Mouse (Mus musculus) ES-E14 (cell line): ENCODE results near the gene Gm47995.

Source experiments
- CHD2 ChIP-seq: IDR thresholded peaks from 2 replicates; pipeline ENCODE4 v1.6.1; 2014; ENCODE audit warnings: mild to moderate bottlenecking, low read depth, low read length, inconsistent platforms
- HCFC1 ChIP-seq: IDR thresholded peaks from 2 replicates; pipeline ENCODE4 v1.6.1; 2012; ENCODE audit warnings: low read length, inconsistent platforms, borderline replicate concordance; ENCODE audit not compliant: insufficient read depth
- MAFK ChIP-seq: IDR thresholded peaks from 2 replicates; pipeline ENCODE4 v1.6.1; 2014; ENCODE audit warnings: mild to moderate bottlenecking, low read depth, low read length, inconsistent platforms; ENCODE audit not compliant: insufficient read depth
- ZC3H11A ChIP-seq: IDR thresholded peaks from 2 replicates; pipeline ENCODE4 v1.6.1; 2012; ENCODE audit warnings: low read depth, mild to moderate bottlenecking, inconsistent platforms, low read length, borderline replicate concordance
- ZNF384 ChIP-seq: IDR thresholded peaks from 2 replicates; pipeline ENCODE4 v1.6.1; 2012; ENCODE audit warnings: low read depth, low read length, inconsistent platforms

GRCm38 (mm10) chr1:151153056-151153652 lies 45.1 kb upstream of the Gm47995 start:
- no peak for TF ChIP-seq HCFC1
- no peak for TF ChIP-seq ZNF384
- no peak for TF ChIP-seq MAFK
- TF ChIP-seq ZC3H11A: no peak
- no peak for TF ChIP-seq CHD2
